Mouse (Mus musculus) gonadal fat pad, adult 2 months (tissue): ENCODE measurements at regions not wholly inside any gene's neighbourhood (a gene's known extent, or its start where the extent isn't known, plus 50 kb on each side); places are given as distances from the start of the nearest gene placed in this dataset.
A peak's percentile ranks its signal among the peaks of the same experiment; 100 is the strongest.

Experiments used
- DNase-seq: peaks from one replicate; pipeline ENCODE4 v3.0.0-alpha.2; 2012; ENCODE audit warnings: low read depth

DNA sequence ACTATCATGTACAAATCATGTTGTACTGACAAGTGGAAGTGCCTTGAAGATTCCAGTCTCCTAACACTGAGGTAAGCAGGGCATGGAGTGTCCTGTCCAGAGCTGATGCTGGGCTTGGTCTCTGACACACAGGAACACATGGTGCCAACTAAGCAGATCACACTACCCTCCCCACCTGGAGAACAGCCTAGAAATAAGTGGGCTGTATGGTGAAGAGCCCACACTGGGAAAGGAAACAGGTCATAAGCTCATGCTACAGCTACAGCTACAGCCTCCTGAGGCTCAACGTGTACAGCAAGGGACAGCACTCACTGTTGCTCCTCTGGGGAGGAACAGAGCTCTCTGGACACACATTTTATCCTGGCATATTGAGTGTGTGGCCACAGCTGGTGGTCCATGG is 89.8 kb upstream of the Atp1a1 start:
- no peak for DNase-seq

DNA sequence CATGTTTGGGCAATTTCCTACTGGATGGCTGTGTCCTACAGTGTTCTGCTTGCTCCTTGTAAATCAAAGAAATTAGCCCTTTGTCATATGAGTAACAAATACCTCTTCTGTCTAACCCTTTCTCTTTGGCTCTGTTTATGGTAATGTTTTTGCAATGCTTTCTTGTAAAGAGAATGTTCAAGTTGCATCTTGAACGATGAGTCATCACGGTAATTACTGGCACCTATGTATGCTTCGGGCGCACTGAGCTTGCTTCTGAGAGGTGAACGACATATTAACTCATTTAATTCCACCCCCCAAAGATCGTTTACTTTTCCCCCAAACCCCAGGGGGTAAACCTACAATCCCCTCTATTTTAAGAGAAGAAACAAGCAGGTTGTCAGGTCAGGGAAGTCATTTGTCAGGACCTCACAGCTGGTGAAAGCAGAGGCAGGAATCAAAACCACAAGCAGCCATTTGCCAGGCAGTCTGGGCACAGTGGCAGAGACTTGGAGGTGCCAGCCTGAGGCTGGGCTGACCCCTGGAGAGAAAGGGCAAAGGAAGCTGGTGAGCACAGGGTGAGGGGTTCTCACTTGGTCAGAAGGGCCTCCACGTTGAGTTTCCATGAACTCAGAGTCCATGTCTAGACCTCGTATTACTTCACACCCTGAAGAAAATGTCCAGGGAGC is 87.6 kb upstream of the Atp1a1 start:
- DNase-seq, result peak; percentile 72

DNA sequence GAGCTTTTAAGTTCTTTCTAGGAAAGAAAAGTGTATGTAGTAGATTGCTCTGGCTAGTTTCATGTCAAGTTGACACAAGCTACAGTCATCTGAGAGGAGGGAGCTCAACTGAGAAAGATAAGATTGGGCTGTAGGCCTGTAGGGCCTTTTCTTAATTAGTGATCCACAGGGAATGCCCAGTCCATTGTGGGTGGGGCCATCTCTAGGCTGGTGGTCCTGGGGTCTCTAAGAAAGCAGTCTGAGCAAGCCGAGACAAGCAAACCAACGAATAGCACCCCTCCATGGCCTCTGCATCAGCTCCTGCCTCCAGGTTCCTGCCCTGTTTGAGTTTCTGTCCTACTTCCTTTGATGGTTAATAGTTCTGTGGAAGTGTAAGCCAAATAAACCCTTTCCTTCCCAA is 86.3 kb upstream of the Atp1a1 start:
- no peak for DNase-seq

DNA sequence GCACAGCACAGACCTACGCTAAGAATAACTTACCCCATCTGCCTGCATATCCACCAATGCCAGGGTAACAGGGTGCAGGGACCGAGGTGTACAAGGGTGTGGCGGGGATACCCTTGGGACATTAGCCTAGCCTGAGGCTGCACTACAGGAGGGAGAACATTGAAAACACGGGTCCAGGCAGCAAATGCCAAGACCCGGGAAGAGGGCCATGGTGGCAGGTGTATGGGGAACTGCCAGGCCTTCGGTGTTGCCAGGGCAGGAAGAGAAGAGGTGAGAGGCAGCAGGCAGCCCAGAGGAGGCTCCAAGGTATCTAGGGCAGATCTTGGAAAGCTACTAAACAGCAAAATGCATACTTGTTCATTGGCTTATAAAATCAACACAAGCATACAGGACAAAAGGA is 85.7 kb upstream of the Atp1a1 start:
- DNase-seq, result no peak

DNA sequence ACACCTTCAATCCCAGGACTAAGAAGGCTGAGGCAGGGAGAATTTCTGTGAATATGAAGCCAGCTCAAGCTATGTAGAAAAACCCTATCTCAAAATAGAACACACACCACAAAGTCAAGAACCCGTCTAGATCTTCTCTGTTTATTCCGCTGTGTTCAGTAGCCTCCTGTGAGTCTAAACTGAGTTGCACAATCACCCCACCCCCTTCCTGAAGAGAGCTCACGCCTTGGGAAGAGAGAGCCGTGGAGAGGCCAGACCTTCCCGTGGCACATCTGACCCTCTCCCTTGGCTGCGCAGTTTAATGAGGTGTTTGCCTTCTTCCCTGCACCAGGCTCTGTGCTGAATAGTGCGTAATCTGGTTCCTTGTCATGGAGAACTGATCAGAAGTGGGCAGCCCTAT is 80.7 kb upstream of the Atp1a1 start:
- DNase-seq, result no peak

DNA sequence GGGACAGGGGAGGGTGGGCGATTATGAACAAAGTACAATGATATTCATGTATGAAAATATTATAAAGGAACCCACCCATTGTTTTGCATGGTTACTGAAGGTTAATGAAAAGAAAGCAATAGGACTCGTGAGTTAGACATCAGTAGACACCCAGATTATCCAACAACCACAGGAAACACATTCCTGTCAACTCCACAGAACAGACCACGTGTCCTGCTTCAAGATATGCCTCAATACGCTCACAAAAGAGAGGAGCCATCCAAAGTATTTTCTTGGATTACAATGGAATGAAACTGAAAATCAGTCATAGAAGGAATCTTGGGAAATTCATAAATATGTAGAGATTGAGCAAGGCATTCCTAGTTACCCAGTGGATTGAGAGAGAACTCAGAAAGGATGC is 68.5 kb upstream of the Atp1a1 start:
- DNase-seq, result no peak

DNA sequence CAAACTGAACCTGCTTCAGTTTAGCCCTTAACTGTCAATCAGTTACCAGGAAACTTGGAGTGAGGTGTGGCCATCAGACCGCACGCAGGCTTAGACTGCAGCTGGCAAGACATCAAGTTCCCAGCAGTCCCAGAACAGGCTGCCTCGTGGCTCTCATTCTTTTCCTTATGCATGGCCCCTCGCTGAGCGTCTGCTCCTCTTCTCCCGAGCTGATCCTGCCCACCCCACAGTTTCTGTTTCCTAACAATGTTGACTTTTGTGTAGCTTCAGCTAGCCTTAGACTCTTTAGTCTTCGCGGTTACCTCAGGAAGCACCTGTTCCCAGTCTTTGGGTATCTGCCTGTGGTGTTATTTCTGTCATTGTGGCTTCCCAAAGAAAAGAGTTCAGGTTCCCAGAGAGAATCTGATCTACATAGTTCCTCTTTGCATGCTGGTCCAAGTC is 66.1 kb upstream of the Atp1a1 start:
- DNase-seq, result no peak

DNA sequence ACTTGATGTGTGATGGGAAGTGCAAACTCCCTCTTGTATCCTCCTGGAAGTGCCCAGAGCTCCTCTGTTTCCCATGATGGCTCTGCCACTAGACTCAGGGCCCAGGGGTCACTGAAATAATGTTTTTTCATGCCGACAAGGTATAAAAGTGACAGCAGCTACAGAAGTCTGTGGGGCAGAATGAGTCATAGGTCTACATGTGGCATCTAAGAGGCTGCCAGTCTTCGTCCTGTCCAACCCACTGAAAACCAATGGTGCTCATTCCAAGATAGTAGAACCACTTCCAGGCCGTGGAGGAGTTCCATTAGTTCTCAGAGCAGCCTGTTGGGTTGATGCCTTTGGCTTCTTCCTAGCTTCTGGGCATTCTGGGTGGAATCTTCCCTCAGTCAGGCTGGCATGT is 65.3 kb upstream of the Atp1a1 start:
- no peak for DNase-seq

DNA sequence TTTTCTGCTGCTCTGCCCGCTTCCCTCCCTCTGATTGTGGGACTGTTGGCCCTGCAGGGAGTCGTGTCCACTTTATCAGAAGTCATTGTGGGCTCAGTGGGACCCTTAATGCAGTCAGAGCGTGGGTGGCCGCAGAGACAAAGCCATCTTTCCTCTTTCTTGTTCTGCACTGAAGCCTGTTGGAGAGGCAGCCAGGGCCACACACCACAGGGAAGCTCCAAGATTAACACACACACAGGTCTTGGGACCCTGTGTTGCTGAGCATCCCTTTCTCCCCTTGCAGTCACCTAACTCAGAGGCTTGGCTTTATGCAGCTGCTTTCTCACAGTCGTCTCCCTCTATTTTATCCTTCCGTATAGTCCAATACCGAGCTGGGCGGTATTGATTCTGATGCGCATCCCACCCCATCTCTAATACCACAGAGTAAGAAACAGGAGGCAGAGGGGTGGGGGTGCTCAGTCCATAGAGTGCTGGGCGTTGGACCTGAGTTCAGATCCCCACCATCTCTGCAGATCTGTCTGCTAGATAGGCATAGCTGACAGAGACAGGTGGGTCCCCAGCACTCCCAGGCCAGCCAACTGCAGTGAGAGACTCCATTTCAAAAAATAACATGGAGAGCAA is 63.4 kb upstream of the Atp1a1 start:
- no peak for DNase-seq

DNA sequence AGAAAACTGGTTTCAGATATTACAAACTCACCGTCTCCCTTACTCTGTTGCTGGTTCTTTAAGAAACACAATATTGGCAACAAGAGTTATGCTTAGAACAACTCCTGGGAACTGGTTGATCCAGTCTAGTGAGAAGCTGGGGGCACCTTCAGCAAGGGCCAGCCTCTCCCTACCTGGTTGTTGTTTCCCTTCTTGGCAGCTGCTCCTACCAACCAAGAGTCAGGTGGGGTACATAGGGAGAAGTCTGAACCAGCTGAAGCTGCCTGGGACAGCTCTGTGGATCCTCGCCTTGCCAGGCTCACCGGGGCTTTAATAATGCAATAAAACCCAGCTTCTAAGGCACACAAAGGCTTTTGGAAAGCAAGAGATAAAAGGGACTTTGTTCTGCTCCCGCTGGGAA is 62.7 kb upstream of the Atp1a1 start:
- DNase-seq, result peak; percentile 89

DNA sequence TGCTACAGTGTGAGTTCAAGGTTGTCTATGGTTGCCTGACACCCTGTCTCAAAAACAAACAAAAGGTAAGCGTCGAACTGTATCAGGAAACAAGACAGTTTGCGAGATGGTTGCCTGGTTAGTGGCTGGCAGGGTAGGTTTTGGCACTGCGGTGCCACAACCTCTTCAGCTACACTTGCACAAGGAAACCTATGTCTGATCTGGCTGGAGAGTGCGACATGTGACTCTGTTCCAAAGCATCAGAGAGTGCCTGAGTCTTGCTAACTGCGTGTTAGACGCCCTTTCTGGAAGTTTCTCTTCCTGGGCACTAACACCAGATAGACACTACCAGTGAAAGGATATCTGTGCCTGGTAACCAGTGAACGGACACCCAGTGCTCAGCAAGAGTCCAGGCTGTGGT is 62.1 kb upstream of the Atp1a1 start:
- DNase-seq, result no peak

DNA sequence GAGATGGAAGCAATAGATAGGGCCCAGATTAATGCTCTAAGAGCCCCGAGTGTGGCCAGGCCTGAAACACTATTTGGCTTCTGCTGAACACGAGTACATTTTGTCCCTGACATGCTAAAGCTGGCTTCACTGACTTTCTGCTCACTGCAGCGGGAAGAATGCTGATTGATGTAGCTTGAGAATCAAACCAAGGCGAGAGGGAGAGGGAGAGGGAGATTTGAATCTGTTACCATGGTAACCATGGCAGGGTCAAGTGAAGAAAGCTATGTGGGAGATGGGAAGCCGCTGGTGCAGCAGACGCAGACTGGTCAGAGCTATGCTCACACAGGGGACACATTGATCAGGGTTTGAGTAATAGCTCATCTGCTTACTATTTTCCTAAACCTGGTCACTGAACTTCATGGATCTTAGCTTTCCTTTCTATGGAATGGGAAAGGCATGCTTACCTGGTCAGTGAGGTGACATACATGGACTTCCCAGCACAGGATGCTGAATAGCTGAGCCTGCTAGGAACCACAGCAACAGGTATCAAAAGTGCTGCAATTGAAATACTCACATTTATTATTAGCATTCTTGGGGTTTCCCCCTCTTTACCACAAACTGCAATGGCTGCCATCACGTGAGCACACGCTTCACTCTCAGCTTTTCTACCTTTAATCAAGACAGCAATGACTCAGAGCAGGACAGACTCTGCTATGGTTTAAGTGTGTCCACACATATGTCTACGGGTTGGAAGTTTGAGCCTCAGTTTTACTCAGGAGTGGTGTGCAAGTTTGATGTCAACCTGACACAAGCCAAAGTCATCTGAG is 56.9 kb upstream of the Atp1a1 start:
- no peak for DNase-seq

DNA sequence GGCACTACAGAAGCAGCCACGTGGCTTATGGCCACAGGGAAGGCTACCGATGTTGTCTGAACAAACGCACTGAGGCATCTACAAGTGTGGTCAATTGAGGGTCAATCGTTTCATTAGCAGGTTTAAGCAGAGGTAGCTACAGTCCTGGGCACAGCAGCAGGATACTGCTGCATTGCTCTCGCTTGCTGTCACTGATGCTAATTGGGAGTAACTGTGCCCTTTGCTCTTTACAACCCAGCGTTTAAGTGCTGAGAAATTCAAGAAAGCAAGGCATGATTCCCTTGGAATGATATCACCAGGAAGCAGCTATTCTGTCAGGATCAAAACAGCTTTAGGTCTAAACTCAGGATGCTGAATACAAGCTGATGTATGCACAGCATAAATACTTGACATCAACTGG is 56.2 kb upstream of the Atp1a1 start:
- no peak for DNase-seq

DNA sequence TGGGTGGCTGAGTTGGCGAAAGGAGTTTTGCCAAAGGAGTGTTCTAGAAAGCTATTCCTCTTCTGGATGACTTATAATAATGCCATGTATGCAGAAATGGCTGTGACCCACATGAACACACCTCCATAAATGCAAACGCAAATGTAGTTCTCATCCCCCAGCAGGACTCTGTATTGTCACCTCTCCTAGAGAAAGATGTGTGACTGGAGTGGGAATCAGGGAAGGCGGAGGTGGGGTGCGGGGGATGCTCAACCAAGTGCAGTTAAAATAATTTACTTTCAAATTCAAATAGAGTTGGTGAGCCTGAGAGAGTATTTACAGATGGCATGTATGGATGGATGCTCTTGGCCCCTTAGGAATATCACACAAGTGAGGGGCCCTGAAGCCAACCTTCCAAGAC is 55.7 kb upstream of the Atp1a1 start:
- DNase-seq, result no peak

DNA sequence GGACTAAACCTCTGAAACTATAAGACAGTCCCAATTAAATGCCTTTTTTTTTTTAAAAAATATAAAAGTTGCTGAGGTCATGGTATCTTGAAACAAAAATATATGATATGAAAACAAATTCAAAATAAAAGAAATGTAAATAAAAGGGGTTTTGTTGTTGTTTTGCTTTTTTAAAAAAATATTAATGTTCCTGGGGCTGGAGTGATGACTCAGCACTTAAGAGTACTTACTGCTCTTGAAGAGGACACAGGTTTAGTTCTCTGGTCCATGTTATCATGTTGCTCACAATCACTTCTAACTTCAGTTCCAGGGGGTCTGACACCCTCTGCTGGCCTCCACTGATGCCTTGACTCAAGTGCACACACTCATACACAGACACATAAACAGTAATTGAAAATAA is 53.5 kb upstream of the Atp1a1 start:
- DNase-seq, result no peak

DNA sequence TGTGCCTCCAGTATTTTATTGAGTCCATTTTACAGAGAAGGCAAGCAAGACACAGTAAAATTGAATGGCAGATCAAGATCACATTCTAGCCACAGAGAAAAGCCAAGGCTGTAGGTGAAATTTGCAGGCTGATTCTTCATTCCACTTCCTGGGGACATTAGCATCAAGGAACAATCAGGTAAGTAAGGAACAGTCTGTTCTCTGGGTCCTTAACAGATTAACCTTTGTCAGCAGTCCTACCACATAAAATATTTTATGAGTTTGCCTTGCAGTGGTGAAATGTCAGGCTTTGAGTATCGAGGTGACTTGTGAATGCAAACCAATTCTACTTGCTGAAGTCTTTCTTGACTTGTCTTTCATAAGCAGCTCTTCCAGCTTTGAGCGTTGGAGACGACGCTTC is 50.2 kb upstream of the Atp1a1 start:
- DNase-seq, result peak; percentile 83
